Mouse (Mus musculus): Measurements from ENCODE around the gene Edn1. TPM values are rescaled to one million over a fixed set of nuclear protein-coding genes. Genes with fewer than 3 reads are reported as not detected.

Edn1 gene
- polyA plus RNA-seq, 2 experiments, result 0.14 to 0.33 TPM

DNA sequence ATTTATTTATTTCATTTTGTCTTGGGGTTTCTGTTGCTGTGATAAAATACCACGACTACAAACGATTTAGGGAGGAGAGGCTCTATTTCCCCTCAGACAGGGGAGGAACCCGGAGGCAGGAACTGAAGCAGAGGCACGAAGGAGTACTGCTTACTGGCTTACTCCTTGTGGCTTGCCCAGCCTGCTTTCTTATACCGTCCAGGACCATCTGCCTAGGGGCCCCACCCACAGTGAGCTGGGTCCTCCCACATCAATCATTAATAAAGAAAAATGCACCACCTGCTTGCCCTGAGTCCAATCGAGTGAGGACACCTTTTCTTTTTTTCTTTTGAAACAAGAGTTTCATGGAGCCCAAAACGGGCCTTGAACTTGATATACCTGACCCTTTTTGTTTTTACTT, 44.2 kb downstream of the Edn1 start:
- no peak overlapping the region for H3K27ac ChIP-seq
- no peaks in the 10 kb centered on the region for H3K9me3 ChIP-seq (ENCODE audit: control insufficient read depth, low read length)
- ATAC-seq (ENCODE audit: insufficient read depth) (no peak), DNase-seq (ENCODE audit: low read depth in 3 of 3, low spot score in 3 of 3) (no peak)
- no peaks in the 10 kb centered on the region for H3K36me3 ChIP-seq (replicated peaks; ENCODE audit: control insufficient read depth, insufficient read depth, low read depth)
- TF ChIP-seq CTCF (IDR thresholded peaks at IDR 0.05; ENCODE audit: low read depth), result no peak
- no peak for TF ChIP-seq EP300 (IDR thresholded peaks at IDR 0.05; ENCODE audit: low read depth)
- no peak overlapping the region for H3K9ac ChIP-seq (replicated peaks)
- no peak overlapping the region for H3K4me3 ChIP-seq (ENCODE audit: insufficient read depth in 1 of 2, low read depth in 2 of 2, low read length in 2 of 2)
- no peak overlapping the region for H3K4me2 ChIP-seq (ENCODE audit: low read depth)
- no peaks in the 10 kb centered on the region for H3K4me1 ChIP-seq (replicated peaks; ENCODE audit: control insufficient read depth in 2 of 2, insufficient read depth in 2 of 2, low read length in 1 of 2)
- H3K27me3 ChIP-seq (ENCODE audit: control insufficient read depth, insufficient read depth, low read length), result no peaks in the 10 kb centered on the region
- WGBS (ENCODE audit: insufficient replicate concordance), result 52% methylated on average over 7 of the region's 7 CpGs

DNA sequence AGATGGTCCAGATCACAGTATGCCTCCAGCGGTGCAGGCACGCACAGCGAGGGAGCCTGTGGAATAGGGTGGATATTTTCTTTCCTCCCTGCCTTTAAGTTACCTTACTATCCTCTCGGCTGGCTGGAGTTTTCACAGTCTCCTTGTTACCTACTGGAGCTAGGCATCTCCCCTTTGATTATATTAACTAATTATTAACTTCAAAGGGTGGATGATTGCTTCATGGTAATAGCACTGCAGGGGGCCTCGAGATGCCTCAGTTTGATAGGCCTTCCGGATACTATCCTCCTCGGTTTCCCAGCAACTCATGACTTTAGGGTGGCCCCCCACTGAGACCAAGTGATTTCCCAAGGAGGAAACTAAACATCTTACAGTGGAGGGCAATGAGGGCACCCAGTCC, 45.1 kb downstream of the Edn1 start:
- TF ChIP-seq CTCF (IDR thresholded peaks at IDR 0.05; ENCODE audit: low read depth) (no peak), EP300 (IDR thresholded peaks at IDR 0.05; ENCODE audit: low read depth) (no peak)
- no peak for DNase-seq (ENCODE audit: low read depth in 3 of 3, low spot score in 3 of 3)
- no peaks in the 10 kb centered on the region for H3K4me1 ChIP-seq (replicated peaks; ENCODE audit: control insufficient read depth in 2 of 2, insufficient read depth in 2 of 2, low read length in 1 of 2)
- no peaks in the 10 kb centered on the region for H3K36me3 ChIP-seq (replicated peaks; ENCODE audit: control insufficient read depth, insufficient read depth, low read depth)
- 58% methylated on average over 7 of the region's 7 CpGs for WGBS (ENCODE audit: insufficient replicate concordance)
- ATAC-seq (ENCODE audit: insufficient read depth), result no peak
- no peak overlapping the region for H3K4me3 ChIP-seq (ENCODE audit: insufficient read depth in 1 of 2, low read depth in 2 of 2, low read length in 2 of 2)
- H3K4me2 ChIP-seq (ENCODE audit: low read depth), result no peak overlapping the region
- H3K27me3 ChIP-seq (ENCODE audit: control insufficient read depth, insufficient read depth, low read length), result no peaks in the 10 kb centered on the region
- H3K9ac ChIP-seq (replicated peaks), result no peak overlapping the region
- H3K9me3 ChIP-seq (ENCODE audit: control insufficient read depth, low read length), result no peaks in the 10 kb centered on the region
- no peak overlapping the region for H3K27ac ChIP-seq

DNA sequence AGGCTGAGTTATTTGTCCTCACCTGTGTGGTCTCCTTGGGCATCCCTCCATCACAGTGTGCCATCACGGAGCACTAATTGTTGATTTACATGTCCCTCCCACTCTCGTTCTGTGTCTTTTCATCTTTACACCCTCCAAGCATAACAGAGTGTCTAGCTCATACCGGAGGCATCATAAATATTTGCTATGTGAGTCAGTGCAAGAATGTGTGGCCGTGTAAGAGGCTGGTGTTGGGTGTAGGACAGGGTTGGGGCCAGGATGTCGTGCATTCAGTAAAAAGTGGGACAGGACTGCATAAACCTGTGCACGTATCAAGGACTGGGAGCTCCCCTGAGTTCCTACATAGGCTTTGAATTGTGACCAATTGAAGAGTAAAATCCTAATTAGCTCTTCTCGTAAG, 50.4 kb downstream of the Edn1 start:
- 58% methylated on average over 7 of the region's 7 CpGs for WGBS (ENCODE audit: insufficient replicate concordance)
- H3K9ac ChIP-seq (replicated peaks), result no peak overlapping the region
- H3K4me3 ChIP-seq (ENCODE audit: insufficient read depth in 1 of 2, low read depth in 2 of 2, low read length in 2 of 2), result no peak overlapping the region
- no peaks in the 10 kb centered on the region for H3K36me3 ChIP-seq (replicated peaks; ENCODE audit: control insufficient read depth, insufficient read depth, low read depth)
- ATAC-seq (ENCODE audit: insufficient read depth) (no peak), DNase-seq (ENCODE audit: low read depth in 3 of 3, low spot score in 3 of 3) (no peak)
- no peak overlapping the region for H3K27ac ChIP-seq
- H3K9me3 ChIP-seq (ENCODE audit: control insufficient read depth, low read length), result no peaks in the 10 kb centered on the region
- no peak overlapping the region for H3K4me2 ChIP-seq (ENCODE audit: low read depth)
- no peak for TF ChIP-seq CTCF (IDR thresholded peaks at IDR 0.05; ENCODE audit: low read depth)
- TF ChIP-seq EP300 (IDR thresholded peaks at IDR 0.05; ENCODE audit: low read depth), result no peak
- H3K4me1 ChIP-seq (replicated peaks; ENCODE audit: control insufficient read depth in 2 of 2, insufficient read depth in 2 of 2, low read length in 1 of 2), result no peaks in the 10 kb centered on the region
- no peaks in the 10 kb centered on the region for H3K27me3 ChIP-seq (ENCODE audit: control insufficient read depth, insufficient read depth, low read length)

Other genes starting within 250 kb of the Edn1 start
- 2.0 and 2.4 TPM in 2 replicates for gene Hivep1, start 249.5 kb upstream of the Edn1 start, polyA plus RNA-seq (2012; rRNA removed)
- gene Hivep1, start 249.5 kb upstream of the Edn1 start, polyA plus RNA-seq (2014; fragmentation: Nextera tagmentation; extraction: Ambion mirVana), result 1.4 and 1.6 TPM in 2 replicates

All from liver, embryonic 14.5 days (tissue).